Mouse (Mus musculus): ENCODE data around the gene 1700019A02Rik.

GRCm38 (mm10) chr1:53201630-53202199, 14.3 kb upstream of the 1700019A02Rik start:
- TF ChIP-seq CTCF (IDR thresholded peaks at IDR 0.05; ENCODE audit: low read depth) (no peak), EP300 (IDR thresholded peaks at IDR 0.05; ENCODE audit: low read depth) (no peak)
